Mouse (Mus musculus) megakaryocyte, adult 5-6 weeks (primary cell): Measurements from ENCODE around the gene Slc45a3. TPM values are rescaled to one million over a fixed set of nuclear protein-coding genes. Genes with fewer than 3 reads are reported as not detected.

Experiments
- ATAC-seq: 2 replicates; pipeline ENCODE4 v1.8.0; 2016; ENCODE audit warnings: mild to moderate bottlenecking, inconsistent platforms; ENCODE audit not compliant: poor library complexity, severe bottlenecking
- total RNA-seq, 2 experiments: library from RNA; stranded (forward) in 1 of 2; stranded (reverse) in 1 of 2; fragments of 153-499, 151-499 nt in 1 of 2; fragments of 221-1000, 200-1000 nt in 1 of 2; gene quantifications; 2 replicates each; pipeline versions ENCODE4 v1.2.3 to v1.2.4; 2015 to 2017

The Slc45a3 gene
- 0.16 and 0.46 TPM in 2 replicates for total RNA-seq (2015)
- 0.33 TPM in 1 of 2 replicates, not detected in the other for total RNA-seq (2017)

GRCm38 (mm10) chr1:131962606-131963084, at the start of gene Slc45a3:
Slc45a3 (plus strand) TSS chr1:131962967.
- no peak for ATAC-seq

- no peak for ATAC-seq
These were observed 45.1 kb upstream of the Slc45a3 start for GRCm38 (mm10) chr1:131917634-131918033.

- no peak for ATAC-seq
These were observed 43.7 kb upstream of the Slc45a3 start for GRCm38 (mm10) chr1:131919052-131919451.

GRCm38 (mm10) chr1:131922100-131922499, 40.7 kb upstream of the Slc45a3 start:
- ATAC-seq = no peak

- no peak for ATAC-seq
These were observed 29.3 kb upstream of the Slc45a3 start for GRCm38 (mm10) chr1:131933471-131933870.

- peak; percentile 82 for ATAC-seq
These were observed 25.0 kb upstream of the Slc45a3 start for GRCm38 (mm10) chr1:131937659-131938305.

- ATAC-seq = no peak
These were observed 24.0 kb upstream of the Slc45a3 start for GRCm38 (mm10) chr1:131938811-131939210.

- no peak for ATAC-seq
These were observed 22.0 kb upstream of the Slc45a3 start for GRCm38 (mm10) chr1:131940711-131941244.

- no peak for ATAC-seq
These were observed 21.3 kb upstream of the Slc45a3 start for GRCm38 (mm10) chr1:131941501-131941900.

GRCm38 (mm10) chr1:131942621-131943590, 19.9 kb upstream of the Slc45a3 start:
- peak; percentile 45; the same call in 1 of the 2 replicates for ATAC-seq

GRCm38 (mm10) chr1:131945674-131946440, 16.9 kb upstream of the Slc45a3 start:
- ATAC-seq = 0 out of 2 replicates have a peak, but pooled peaks have one; percentile 36

- ATAC-seq = no peak
These were observed 16.1 kb upstream of the Slc45a3 start for GRCm38 (mm10) chr1:131946462-131947215.

GRCm38 (mm10) chr1:131947997-131948525, 14.7 kb upstream of the Slc45a3 start:
- no peak for ATAC-seq

- peak; percentile 30; the same call in 1 of the 2 replicates for ATAC-seq
These were observed 8.4 kb upstream of the Slc45a3 start for GRCm38 (mm10) chr1:131954242-131954865.

GRCm38 (mm10) chr1:131955131-131955757, 7.5 kb upstream of the Slc45a3 start:
- no peak for ATAC-seq

- no peak for ATAC-seq
These were observed 5.4 kb upstream of the Slc45a3 start for GRCm38 (mm10) chr1:131957416-131957815.

GRCm38 (mm10) chr1:131961004-131961403, 1.8 kb upstream of the Slc45a3 start:
- no peak for ATAC-seq
